20 mouse cellular contexts compared by ENCODE assay signal in the genomic region with DNA sequence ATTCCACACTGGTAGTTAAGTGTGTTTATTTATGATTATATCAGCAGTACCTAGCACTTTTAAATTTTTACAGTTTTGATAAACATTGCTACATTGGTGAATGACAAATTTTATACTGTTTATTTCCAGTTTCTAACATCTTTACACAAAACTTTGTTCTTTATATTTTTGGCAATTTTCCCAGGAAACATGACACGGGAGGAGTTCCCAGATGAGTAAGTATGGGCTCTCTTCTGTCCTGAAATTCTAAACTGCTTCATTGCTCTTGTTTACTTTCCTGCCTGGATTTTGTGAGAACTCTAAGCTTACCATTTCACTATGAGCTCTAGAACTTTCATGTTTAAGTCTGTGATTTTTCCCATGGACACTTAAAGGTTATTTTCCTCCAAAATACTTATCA.
DNase-seq lines count a peak whose midpoint lies in the region; ATAC-seq and TF ChIP-seq lines count a peak whose summit lies in the region.
"Had no signal": no experiment of that assay in that cellular context is flagged by ENCODE, and none has a peak within 500 bp of the region (broad histone marks: within the 10 kb centered on the region; RNA-seq: fewer than 3 reads in every experiment).

No protein-coding gene starts in this region.

- no peak overlapping the region for H3K9ac ChIP-seq in embryonic facial prominence, embryonic 14.5 days (ENCODE audit: low read depth, low read length)
- no peak overlapping the region for H3K9ac ChIP-seq in lung, embryonic 14.5 days
- H3K9ac ChIP-seq in lung, postnatal 0 days (replicated peaks; ENCODE audit: low read depth), result no peak overlapping the region
- H3K9ac ChIP-seq: embryonic facial prominence, embryonic 13.5 days; forebrain, embryonic 13.5 days; forebrain, embryonic 15.5 days; forebrain, postnatal 0 days had no signal

- no peaks in the 10 kb centered on the region for H3K4me1 ChIP-seq in embryonic facial prominence, embryonic 14.5 days (ENCODE audit: control insufficient read depth, insufficient read depth, low read length)
- no peaks in the 10 kb centered on the region for H3K4me1 ChIP-seq in embryonic facial prominence, embryonic 10.5 days
- no peaks in the 10 kb centered on the region for H3K4me1 ChIP-seq in lung, embryonic 14.5 days (ENCODE audit: insufficient read depth)
- H3K4me1 ChIP-seq in lung, postnatal 0 days (ENCODE audit: insufficient read depth, low read depth, low read length), result no peaks in the 10 kb centered on the region
- H3K4me1 ChIP-seq: embryonic facial prominence, embryonic 13.5 days; forebrain, embryonic 10.5 days; forebrain, embryonic 13.5 days; forebrain, embryonic 15.5 days had no signal

- no peak for ATAC-seq in embryonic facial prominence, embryonic 14.5 days (ENCODE audit: low read depth)
- ATAC-seq in lung, embryonic 14.5 days (ENCODE audit: insufficient read depth), result peak; percentile 71; the same call in 1 of the 2 replicates
- no peak for ATAC-seq in lung, postnatal 0 days
- ATAC-seq in erythroid progenitor cell, adult 5-6 weeks (replicated peaks; ENCODE audit: low FRiP score, poor library complexity, severe bottlenecking), result no peak
- ATAC-seq: activated CD4-positive, CD25-positive, alpha-beta regulatory T cell, adult 4 months; forebrain, embryonic 13.5 days; forebrain, embryonic 15.5 days; forebrain, postnatal 0 days; Patski had no signal

- no peaks in the 10 kb centered on the region for H3K36me3 ChIP-seq in embryonic facial prominence, embryonic 14.5 days (ENCODE audit: control insufficient read depth, insufficient read depth, low read length)
- H3K36me3 ChIP-seq in embryonic facial prominence, embryonic 10.5 days (replicated peaks), result no peaks in the 10 kb centered on the region
- no peaks in the 10 kb centered on the region for H3K36me3 ChIP-seq in lung, embryonic 14.5 days (ENCODE audit: insufficient read depth)
- no peaks in the 10 kb centered on the region for H3K36me3 ChIP-seq in lung, postnatal 0 days (ENCODE audit: insufficient read depth, low read length)
- H3K36me3 ChIP-seq: embryonic facial prominence, embryonic 13.5 days; forebrain, embryonic 10.5 days; forebrain, embryonic 15.5 days had no signal

- no peak for TF ChIP-seq CTCF in lung, embryonic 14.5 days (IDR thresholded peaks at IDR 0.05; ENCODE audit: low read depth)
- no peak for TF ChIP-seq CTCF in lung, postnatal 0 days (IDR thresholded peaks at IDR 0.05)

- no peak overlapping the region for H3K27ac ChIP-seq in embryonic facial prominence, embryonic 14.5 days (replicated peaks; ENCODE audit: low read depth, low read length)
- H3K27ac ChIP-seq in embryonic facial prominence, embryonic 10.5 days (replicated peaks), result no peak overlapping the region
- H3K27ac ChIP-seq in lung, embryonic 14.5 days (ENCODE audit: low read depth), result no peak overlapping the region
- H3K27ac ChIP-seq in lung, postnatal 0 days (ENCODE audit: low read length), result no peak overlapping the region
- H3K27ac ChIP-seq: embryonic facial prominence, embryonic 13.5 days; forebrain, embryonic 10.5 days; forebrain, embryonic 13.5 days; forebrain, embryonic 15.5 days had no signal

- H3K4me3 ChIP-seq in embryonic facial prominence, embryonic 14.5 days (ENCODE audit: low read depth, low read length), result no peak overlapping the region
- no peak overlapping the region for H3K4me3 ChIP-seq in embryonic facial prominence, embryonic 10.5 days
- no peak overlapping the region for H3K4me3 ChIP-seq in lung, embryonic 14.5 days (ENCODE audit: low read depth, low read length)
- no peak overlapping the region for H3K4me3 ChIP-seq in lung, postnatal 0 days (ENCODE audit: low read depth, low read length)
- H3K4me3 ChIP-seq: embryonic facial prominence, embryonic 13.5 days; forebrain, embryonic 10.5 days; forebrain, embryonic 13.5 days; forebrain, embryonic 15.5 days had no signal

- H3K4me2 ChIP-seq in embryonic facial prominence, embryonic 14.5 days (ENCODE audit: low read depth, low read length), result no peak overlapping the region
- H3K4me2 ChIP-seq in lung, embryonic 14.5 days, result no peak overlapping the region
- H3K4me2 ChIP-seq in lung, postnatal 0 days (replicated peaks; ENCODE audit: low read depth, low read length), result no peak overlapping the region
- H3K4me2 ChIP-seq: embryonic facial prominence, embryonic 13.5 days; forebrain, embryonic 13.5 days; forebrain, embryonic 15.5 days had no signal

- DNase-seq in embryonic facial prominence, embryonic 14.5 days (ENCODE audit: low spot score), result peak; percentile 9
- no peak for DNase-seq in embryonic facial prominence, embryonic 10.5 days (ENCODE audit: low spot score)
- DNase-seq in lung, embryonic 14.5 days, result peak; percentile 73
- DNase-seq in lung, postnatal 0 days (ENCODE audit: low spot score), result no peak
- DNase-seq: adrenal gland, adult 8-10 months; adrenal gland, postnatal 14 days; adrenal gland, postnatal 36 days; cerebellum, adult 11-12 months; cerebellum, adult 2 months; cerebellum, adult 9-10 months; cerebellum, postnatal 10 days; cerebellum, postnatal 25 days; forebrain, postnatal 0 days had no signal

- 36% methylated on average over 1 of the region's 1 CpGs for WGBS in embryonic facial prominence, embryonic 14.5 days
- 82% methylated on average over 1 of the region's 1 CpGs for WGBS in embryonic facial prominence, embryonic 10.5 days
- WGBS in lung, embryonic 14.5 days, result 30% methylated on average over 1 of the region's 1 CpGs
- 31% methylated on average over 1 of the region's 1 CpGs for WGBS in lung, postnatal 0 days

- no peaks in the 10 kb centered on the region for H3K27me3 ChIP-seq in embryonic facial prominence, embryonic 14.5 days (replicated peaks; ENCODE audit: control insufficient read depth, insufficient read depth, low read length)
- no peaks in the 10 kb centered on the region for H3K27me3 ChIP-seq in embryonic facial prominence, embryonic 10.5 days (replicated peaks; ENCODE audit: low read depth, poor library complexity, severe bottlenecking)
- no peaks in the 10 kb centered on the region for H3K27me3 ChIP-seq in lung, embryonic 14.5 days (ENCODE audit: insufficient read depth, low read length)
- H3K27me3 ChIP-seq in lung, postnatal 0 days (replicated peaks; ENCODE audit: insufficient read depth, low read length), result no peaks in the 10 kb centered on the region
- H3K27me3 ChIP-seq: embryonic facial prominence, embryonic 13.5 days; forebrain, embryonic 13.5 days; forebrain, embryonic 15.5 days; Patski had no signal

- no peaks in the 10 kb centered on the region for H3K9me3 ChIP-seq in embryonic facial prominence, embryonic 14.5 days (ENCODE audit: control insufficient read depth, low read length)
- no peaks in the 10 kb centered on the region for H3K9me3 ChIP-seq in embryonic facial prominence, embryonic 10.5 days
- H3K9me3 ChIP-seq in lung, embryonic 14.5 days (ENCODE audit: low read depth, low read length), result no peaks in the 10 kb centered on the region
- H3K9me3 ChIP-seq in lung, postnatal 0 days (ENCODE audit: low read length), result no peaks in the 10 kb centered on the region
- H3K9me3 ChIP-seq: embryonic facial prominence, embryonic 13.5 days; forebrain, embryonic 10.5 days; forebrain, embryonic 13.5 days; forebrain, embryonic 15.5 days had no signal

- no peak for TF ChIP-seq EP300 in lung, postnatal 0 days (IDR thresholded peaks at IDR 0.05)

Comparison
In these comparisons a context has a peak if more than half of its experiments do, and no peak if none do; other contexts are left out.
1. DNase-seq: peak in embryonic facial prominence, embryonic 14.5 days (single experiment) and lung, embryonic 14.5 days (single experiment); none in embryonic facial prominence, embryonic 10.5 days (single experiment) and lung, postnatal 0 days (single experiment).